Mouse (Mus musculus): ENCODE results near the gene Phldb1.
A peak's percentile ranks its signal among the peaks of the same experiment; 100 is the strongest.
"Not testable (repeated sequence)": the region's sequence is repeated elsewhere in the genome, so short reads cannot be mapped to it uniquely, and the experiment has no call there.

The Phldb1 gene

GRCm38 (mm10) chr9:44734524-44735494 is at the start of gene Phldb1:
TSS of gene Phldb1 (minus strand) at chr9:44735198.
- peak; percentile 70 for DNase-seq (ENCODE audit: low read depth, low spot score)
- no peaks in the 10 kb centered on the region for H3K36me3 ChIP-seq (ENCODE audit: control insufficient read depth, insufficient read depth, low read length, poor library complexity, severe bottlenecking)
- H3K27me3 ChIP-seq (ENCODE audit: control insufficient read depth, insufficient read depth, low read length, poor library complexity, severe bottlenecking): no peaks in the 10 kb centered on the region; the same call in 1 of the 2 replicates

- Histone ChIP-seq H3K36me3 (ENCODE audit: control insufficient read depth, insufficient read depth, low read length, poor library complexity, severe bottlenecking) (no peaks in the 10 kb centered on the region; the same call in 1 of the 2 replicates), H3K27me3 (ENCODE audit: control insufficient read depth, insufficient read depth, low read length, poor library complexity, severe bottlenecking) (no peaks in the 10 kb centered on the region)
- DNase-seq (ENCODE audit: low read depth, low spot score): peak; percentile 97
Measured at GRCm38 (mm10) chr9:44772750-44773651, 38.0 kb upstream of the Phldb1 start.

- Histone ChIP-seq H3K36me3 (ENCODE audit: control insufficient read depth, insufficient read depth, low read length, poor library complexity, severe bottlenecking) (no peaks in the 10 kb centered on the region; the same call in 1 of the 2 replicates), H3K27me3 (ENCODE audit: control insufficient read depth, insufficient read depth, low read length, poor library complexity, severe bottlenecking) (no peaks in the 10 kb centered on the region)
- DNase-seq (ENCODE audit: low read depth, low spot score): no peak
Measured at GRCm38 (mm10) chr9:44772392-44772749, 37.4 kb upstream of the Phldb1 start.

GRCm38 (mm10) chr9:44771376-44771775 is 36.4 kb upstream of the Phldb1 start:
- Histone ChIP-seq H3K36me3 (ENCODE audit: control insufficient read depth, insufficient read depth, low read length, poor library complexity, severe bottlenecking) (no peaks in the 10 kb centered on the region; the same call in 1 of the 2 replicates), H3K27me3 (ENCODE audit: control insufficient read depth, insufficient read depth, low read length, poor library complexity, severe bottlenecking) (no peaks in the 10 kb centered on the region)
- no peak for DNase-seq (ENCODE audit: low read depth, low spot score)

- not testable (repeated sequence) for H3K27me3 ChIP-seq (ENCODE audit: control insufficient read depth, insufficient read depth, low read length, poor library complexity, severe bottlenecking); DNase-seq (ENCODE audit: low read depth, low spot score); H3K36me3 ChIP-seq (ENCODE audit: control insufficient read depth, insufficient read depth, low read length, poor library complexity, severe bottlenecking)
Measured at GRCm38 (mm10) chr9:44768029-44768394, 33.0 kb upstream of the Phldb1 start.

GRCm38 (mm10) chr9:44767101-44768028 is 32.4 kb upstream of the Phldb1 start, which contains the start of the genes Arcn1 and Ift46:
TSS of gene Arcn1 (minus strand) at chr9:44767845.
TSS of gene Ift46 (plus strand) at chr9:44767908.
- DNase-seq (ENCODE audit: low read depth, low spot score): peak; percentile 90
- no peaks in the 10 kb centered on the region for H3K36me3 ChIP-seq (ENCODE audit: control insufficient read depth, insufficient read depth, low read length, poor library complexity, severe bottlenecking)
- H3K27me3 ChIP-seq (ENCODE audit: control insufficient read depth, insufficient read depth, low read length, poor library complexity, severe bottlenecking): no peaks in the 10 kb centered on the region

- Histone ChIP-seq H3K36me3 (ENCODE audit: control insufficient read depth, insufficient read depth, low read length, poor library complexity, severe bottlenecking) (peaks cover 3% of the 10 kb centered on the region; the same call in 1 of the 2 replicates), H3K27me3 (ENCODE audit: control insufficient read depth, insufficient read depth, low read length, poor library complexity, severe bottlenecking) (no peaks in the 10 kb centered on the region)
- peak; percentile 58 for DNase-seq (ENCODE audit: low read depth, low spot score)
Measured at GRCm38 (mm10) chr9:44760873-44761272, 25.9 kb upstream of the Phldb1 start.

GRCm38 (mm10) chr9:44748473-44748872 is 13.5 kb upstream of the Phldb1 start:
- peaks cover 37% of the 10 kb centered on the region for H3K36me3 ChIP-seq (ENCODE audit: control insufficient read depth, insufficient read depth, low read length, poor library complexity, severe bottlenecking)
- DNase-seq (ENCODE audit: low read depth, low spot score): no peak
- no peaks in the 10 kb centered on the region for H3K27me3 ChIP-seq (ENCODE audit: control insufficient read depth, insufficient read depth, low read length, poor library complexity, severe bottlenecking)

GRCm38 (mm10) chr9:44747341-44747740 is 12.3 kb upstream of the Phldb1 start:
- no peak for DNase-seq (ENCODE audit: low read depth, low spot score)
- H3K36me3 ChIP-seq (ENCODE audit: control insufficient read depth, insufficient read depth, low read length, poor library complexity, severe bottlenecking): peaks cover 38% of the 10 kb centered on the region

GRCm38 (mm10) chr9:44746666-44747065 is 11.7 kb upstream of the Phldb1 start:
- Histone ChIP-seq H3K36me3 (ENCODE audit: control insufficient read depth, insufficient read depth, low read length, poor library complexity, severe bottlenecking) (peaks cover 40% of the 10 kb centered on the region), H3K27me3 (ENCODE audit: control insufficient read depth, insufficient read depth, low read length, poor library complexity, severe bottlenecking) (no peaks in the 10 kb centered on the region)
- DNase-seq (ENCODE audit: low read depth, low spot score): no peak

More at GRCm38 (mm10) chr9:44747341-44747740, 12.3 kb upstream of the Phldb1 start:
- H3K27me3 ChIP-seq (ENCODE audit: control insufficient read depth, insufficient read depth, low read length, poor library complexity, severe bottlenecking): no peaks in the 10 kb centered on the region

GRCm38 (mm10) chr9:44745371-44745770 is 10.4 kb upstream of the Phldb1 start:
- no peak for DNase-seq (ENCODE audit: low read depth, low spot score)
- Histone ChIP-seq H3K36me3 (ENCODE audit: control insufficient read depth, insufficient read depth, low read length, poor library complexity, severe bottlenecking) (peaks cover 34% of the 10 kb centered on the region), H3K27me3 (ENCODE audit: control insufficient read depth, insufficient read depth, low read length, poor library complexity, severe bottlenecking) (no peaks in the 10 kb centered on the region)

GRCm38 (mm10) chr9:44740663-44741192 is 5.7 kb upstream of the Phldb1 start:
- Histone ChIP-seq H3K27me3 (ENCODE audit: control insufficient read depth, insufficient read depth, low read length, poor library complexity, severe bottlenecking) (no peaks in the 10 kb centered on the region), H3K36me3 (ENCODE audit: control insufficient read depth, insufficient read depth, low read length, poor library complexity, severe bottlenecking) (peaks cover 15% of the 10 kb centered on the region)
- DNase-seq (ENCODE audit: low read depth, low spot score): no peak

GRCm38 (mm10) chr9:44737240-44737949 is 2.4 kb upstream of the Phldb1 start:
- Histone ChIP-seq H3K27me3 (ENCODE audit: control insufficient read depth, insufficient read depth, low read length, poor library complexity, severe bottlenecking) (no peaks in the 10 kb centered on the region; the same call in 1 of the 2 replicates), H3K36me3 (ENCODE audit: control insufficient read depth, insufficient read depth, low read length, poor library complexity, severe bottlenecking) (peaks cover 3% of the 10 kb centered on the region; the same call in 1 of the 2 replicates)
- no peak for DNase-seq (ENCODE audit: low read depth, low spot score)
